8 mouse cellular contexts compared by ENCODE assay signal in the genomic region with DNA sequence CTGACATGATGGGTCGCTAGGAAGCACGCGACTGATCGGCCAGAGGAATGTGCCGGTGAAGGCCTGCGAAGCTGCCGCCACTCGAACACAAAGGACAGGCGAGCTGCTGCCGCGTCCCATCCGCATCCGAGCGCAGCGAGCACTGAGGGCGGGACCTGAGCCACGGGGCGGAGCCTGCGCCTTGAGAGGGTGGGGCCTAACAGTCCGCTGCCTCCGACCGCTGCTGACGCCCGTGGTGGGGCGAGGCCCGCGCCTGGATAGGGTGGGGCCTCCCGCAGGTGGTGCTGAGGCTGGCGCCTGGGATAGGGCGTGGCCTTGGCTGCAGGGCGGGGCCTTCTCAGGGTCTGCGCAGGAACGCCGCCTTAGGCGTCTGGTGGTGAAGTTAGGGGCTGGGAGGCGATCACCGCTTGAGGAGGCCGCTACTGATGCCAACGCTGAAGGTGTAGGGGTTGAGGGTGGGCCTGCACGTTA. TPM values are rescaled to one million over a fixed set of nuclear protein-coding genes. Genes with fewer than 3 reads are reported as not detected.
DNase-seq lines count a peak whose midpoint lies in the region; ATAC-seq lines count a peak whose summit lies in the region.

A gene (minus strand): TSS at position 147 of the 471 bp plus-strand sequence.

- peak within 1 kb of the TSS; percentile 100 for H3K4me3 ChIP-seq in hindbrain, embryonic 14.5 days (replicated peaks; ENCODE audit: low read length)

- DNase-seq in R1 (ENCODE audit: low read depth, low spot score), result peak; percentile 97
- DNase-seq in cerebellum, postnatal 25 days, result peak; percentile 95 to 97
- DNase-seq in frontal cortex, postnatal 25 days (ENCODE audit: low spot score in 2 of 2), result peak; percentile 88 to 90
- peak; percentile 90 for DNase-seq in hindbrain, embryonic 14.5 days (ENCODE audit: low spot score)
- DNase-seq in layer of hippocampus, postnatal 36 days, result peak; percentile 96
- DNase-seq in lung, postnatal 36 days, result peak; percentile 96
- DNase-seq in retina, postnatal 1 day, result peak; percentile 97
- peak; percentile 96 to 98 for DNase-seq in urinary bladder, adult 18-20 months (ENCODE audit: low spot score in 2 of 2)

- peaks cover 20% of the 10 kb centered on the region for H3K36me3 ChIP-seq in hindbrain, embryonic 14.5 days (replicated peaks; ENCODE audit: control insufficient read depth, insufficient read depth)

- no peaks in the 10 kb centered on the region for H3K9me3 ChIP-seq in hindbrain, embryonic 14.5 days (ENCODE audit: control insufficient read depth, low read length)

- peak within 1 kb of the TSS; percentile 62 for H3K4me2 ChIP-seq in hindbrain, embryonic 14.5 days (replicated peaks)

- peak; percentile 94 for ATAC-seq in hindbrain, embryonic 14.5 days (ENCODE audit: low FRiP score)

- H3K4me1 ChIP-seq in hindbrain, embryonic 14.5 days (replicated peaks; ENCODE audit: control insufficient read depth, insufficient read depth, low read length), result peaks cover 29% of the 10 kb centered on the region

- WGBS in hindbrain, embryonic 14.5 days, result 1% methylated on average over 40 of the region's 40 CpGs

- H3K9ac ChIP-seq in hindbrain, embryonic 14.5 days, result peak within 1 kb of the TSS; percentile 97

- H3K27ac ChIP-seq in hindbrain, embryonic 14.5 days, result peak within 1 kb of the TSS; percentile 99

- H3K27me3 ChIP-seq in hindbrain, embryonic 14.5 days (ENCODE audit: control insufficient read depth, insufficient read depth, low read length), result no peaks in the 10 kb centered on the region

RNA-seq across cellular contexts. Expression of the gene that starts here (rescaled TPM):
- polyA plus RNA-seq in hindbrain, embryonic 14.5 days (2014; fragmentation: Nextera tagmentation; extraction: Ambion mirVana), result 84.6 and 88.6 TPM in 2 replicates
- 10 to 100 TPM; 64.3 to 77.6 TPM for total RNA-seq in layer of hippocampus, postnatal 36 days (2021)

Comparison
In these comparisons a context has a peak if more than half of its experiments do, and no peak if none do; other contexts are left out.
1. Peak in every context shown above with its lines: DNase-seq, ATAC-seq, H3K4me3 ChIP-seq and H3K27ac ChIP-seq.